Mouse (Mus musculus) heart, postnatal 36 days (tissue): ENCODE results near the gene Gm44805. TPM values are rescaled to one million over a fixed set of nuclear protein-coding genes. Genes with fewer than 3 reads are reported as not detected.

Experiments used
- DNase-seq, 2 experiments: peaks; one replicate each; pipeline ENCODE4 v3.0.0; 2021 to 2022
- intact Hi-C: fragments of 180-260 bp; cut with DNase I; formaldehyde crosslinking; loops from one replicate; pipeline ENCODE4 v1.15.1; 2025
- total RNA-seq, 2 experiments: library from RNA; stranded (reverse); gene quantifications; 2 replicates each; pipeline ENCODE4 v1.2.3; 2021

The Gm44805 gene
- total RNA-seq: not detected

GRCm38 (mm10) chr7:19681202-19681694 lies at the start of gene Gm44805, which contains the start of gene Apoc4:
Gene Gm44805, minus strand, starts transcription at chr7:19681423.
Gene Apoc4, minus strand, starts transcription at chr7:19681479.
- intact Hi-C loops: no loop called here

GRCm38 (mm10) chr7:19726541-19726940 lies 45.3 kb upstream of the Gm44805 start:
- DNase-seq: no peak
- intact Hi-C loops: no loop called here

More at GRCm38 (mm10) chr7:19681202-19681694, at the start of gene Gm44805, which contains the start of gene Apoc4:
- no peak for DNase-seq

GRCm38 (mm10) chr7:19724167-19724566 lies 42.9 kb upstream of the Gm44805 start:
- no peak for DNase-seq
- intact Hi-C loops: no loop called here

GRCm38 (mm10) chr7:19722754-19723195 lies 41.6 kb upstream of the Gm44805 start:
- peak; percentile 64 to 73 for DNase-seq
- intact Hi-C loops: no loop called here

GRCm38 (mm10) chr7:19719200-19719599 lies 38.0 kb upstream of the Gm44805 start:
- no peak for DNase-seq
- intact Hi-C loops: no loop called here

- intact Hi-C loops: no loop called here
- no peak for DNase-seq
Measured at GRCm38 (mm10) chr7:19718297-19718952, 37.2 kb upstream of the Gm44805 start.

GRCm38 (mm10) chr7:19717346-19717745 lies 36.1 kb upstream of the Gm44805 start:
- intact Hi-C loops: no loop called here
- DNase-seq: no peak

GRCm38 (mm10) chr7:19716822-19717221 lies 35.6 kb upstream of the Gm44805 start:
- intact Hi-C loops: loop anchor here (1.0 kb wide), 1 partner anchor 32 kb away; no protein-coding TSS in a partner anchor
- DNase-seq: no peak

GRCm38 (mm10) chr7:19716055-19716682 lies 34.9 kb upstream of the Gm44805 start:
- no peak for DNase-seq
- intact Hi-C loops: loop anchor here (1.0 kb wide), 1 partner anchor 33 kb away; no protein-coding TSS in a partner anchor

- DNase-seq: peak; percentile 94 to 95
- intact Hi-C loops: loop anchor here (1.0 kb wide), 1 partner anchor 34 kb away; no protein-coding TSS in a partner anchor
Measured at GRCm38 (mm10) chr7:19715239-19716054, 34.2 kb upstream of the Gm44805 start, which contains the start of gene Tomm40. Gene Tomm40, minus strand, starts transcription at chr7:19715438.

- intact Hi-C loops: no loop called here
- DNase-seq: no peak
Measured at GRCm38 (mm10) chr7:19714836-19715235, 33.6 kb upstream of the Gm44805 start.

- intact Hi-C loops: loop anchor here (2.0 kb wide), 1 partner anchor 45 kb away; no protein-coding TSS in a partner anchor
- no peak for DNase-seq
Measured at GRCm38 (mm10) chr7:19713598-19713997, 32.4 kb upstream of the Gm44805 start.

- no peak for DNase-seq
- intact Hi-C loops: loop anchor here (2.0 kb wide), 1 partner anchor 44 kb away; no protein-coding TSS in a partner anchor
Measured at GRCm38 (mm10) chr7:19713196-19713595, 32.0 kb upstream of the Gm44805 start.

GRCm38 (mm10) chr7:19712414-19712813 lies 31.2 kb upstream of the Gm44805 start:
- no peak for DNase-seq
- intact Hi-C loops: loop anchor here (2.0 kb wide), 1 partner anchor 44 kb away; no protein-coding TSS in a partner anchor

GRCm38 (mm10) chr7:19710650-19711049 lies 29.4 kb upstream of the Gm44805 start:
- no peak for DNase-seq
- intact Hi-C loops: no loop called here

GRCm38 (mm10) chr7:19705271-19705670 lies 24.0 kb upstream of the Gm44805 start:
- intact Hi-C loops: loop anchor here (10.0 kb wide), 1 partner anchor 300 kb away; the partner anchor contains the start of genes Ckm and Klc3
- no peak for DNase-seq

- DNase-seq: no peak
- intact Hi-C loops: loop anchor here (5.0 to 10.0 kb wide), 2 partner anchors 38 to 300 kb away; partner anchors contain the start of genes Ckm and Klc3
Measured at GRCm38 (mm10) chr7:19704475-19704874, 23.3 kb upstream of the Gm44805 start.

- no peak for DNase-seq
- intact Hi-C loops: loop anchor here (5.0 to 10.0 kb wide), 2 partner anchors 39 to 298 kb away; partner anchors contain the start of genes Ckm and Klc3
Measured at GRCm38 (mm10) chr7:19702859-19703555, 21.8 kb upstream of the Gm44805 start.

GRCm38 (mm10) chr7:19701069-19701761 lies 20.0 kb upstream of the Gm44805 start:
- peak; percentile 78 to 83 for DNase-seq
- intact Hi-C loops: loop anchor here (1.0 to 10.0 kb wide), 3 partner anchors 32 to 296 kb away; partner anchors contain the start of genes Ckm and Klc3
